Mouse (Mus musculus) neural tube, embryonic 13.5 days (tissue): ENCODE results near the gene Dip2b. TPM values are rescaled to one million over a fixed set of nuclear protein-coding genes. Genes with fewer than 3 reads are reported as not detected.

Source experiments
- ATAC-seq: fragments of 200-750 bp; cut with Nextera tagmentation; 2 replicates; pipeline ENCODE4 v1.8.0; 2017; ENCODE audit warnings: low read depth, mild to moderate bottlenecking, moderate TSS enrichment, moderate library complexity
- H3K27ac ChIP-seq: fragments of 300-500 bp; sonication (generic); replicated peaks from 2 replicates; pipeline ENCODE4 v1.5.1; 2015; ENCODE audit warnings: moderate library complexity, mild to moderate bottlenecking, inconsistent platforms
- H3K27me3 ChIP-seq: fragments of 300-500 bp; sonication (generic); 2 replicates; pipeline ENCODE4 v1.6.1; 2015; ENCODE audit warnings: mild to moderate bottlenecking, inconsistent platforms
- H3K36me3 ChIP-seq: fragments of 300-500 bp; sonication (generic); 2 replicates; pipeline ENCODE4 v1.6.1; 2015; ENCODE audit warnings: mild to moderate bottlenecking, inconsistent platforms
- H3K4me1 ChIP-seq: fragments of 300-500 bp; sonication (generic); replicated peaks from 2 replicates; pipeline ENCODE4 v1.6.1; 2015; ENCODE audit warnings: inconsistent platforms
- H3K4me2 ChIP-seq: fragments of 300-500 bp; sonication (generic); 2 replicates; pipeline ENCODE4 v1.6.1; 2015; ENCODE audit warnings: inconsistent platforms, mild to moderate bottlenecking, moderate library complexity
- H3K4me3 ChIP-seq: fragments of 300-500 bp; sonication (generic); 2 replicates; pipeline ENCODE4 v1.5.1; 2015; ENCODE audit warnings: mild to moderate bottlenecking, inconsistent platforms
- H3K9ac ChIP-seq: fragments of 300-500 bp; sonication (generic); 2 replicates; pipeline ENCODE4 v1.6.1; 2015; ENCODE audit warnings: moderate library complexity, mild to moderate bottlenecking, inconsistent platforms
- H3K9me3 ChIP-seq: fragments of 300-500 bp; sonication (generic); 2 replicates; pipeline ENCODE4 v1.6.1; 2016; ENCODE audit warnings: inconsistent platforms
- WGBS: fragments of 180-500 bp; shearing (Covaris S2); methylation state at CpG from one replicate; pipeline ENCODE4 v1.1.7; 2015; 5-methylcytosine and 5-hydroxymethylcytosine counted together
- polyA plus RNA-seq: library from polyadenylated mRNA; unstranded; fragments of >200 nt; fragmentation: Nextera tagmentation; extraction: Ambion mirVana; gene quantifications from 2 replicates; pipeline ENCODE4 v1.2.1, GENCODE M21; 2015

Dip2b gene
- polyA plus RNA-seq, 1 experiment from 2014 or later = 18.5 TPM

- Histone ChIP-seq H3K27me3 (no peaks in the 10 kb centered on the region), H3K27ac (no peak overlapping the region), H3K4me3 (no peak overlapping the region), H3K9ac (no peak overlapping the region), H3K9me3 (no peaks in the 10 kb centered on the region), H3K36me3 (peaks cover 89% of the 10 kb centered on the region), H3K4me1 (no peaks in the 10 kb centered on the region), H3K4me2 (no peak overlapping the region)
- WGBS = 93% methylated on average over 3 of the region's 3 CpGs
- ATAC-seq = no peak
Measured at GRCm38 (mm10) chr15:100177167-100177566, 138.7 kb downstream of the Dip2b start.

GRCm38 (mm10) chr15:100177575-100177974, 139.1 kb downstream of the Dip2b start:
- ATAC-seq = no peak
- no peaks in the 10 kb centered on the region for H3K9me3 ChIP-seq
- H3K4me1 ChIP-seq = no peaks in the 10 kb centered on the region
- peaks cover 89% of the 10 kb centered on the region for H3K36me3 ChIP-seq
- H3K27me3 ChIP-seq = no peaks in the 10 kb centered on the region
- 89% methylated on average over 9 of the region's 9 CpGs for WGBS
- H3K27ac ChIP-seq = no peak overlapping the region
- no peak overlapping the region for H3K9ac ChIP-seq
- no peak overlapping the region for H3K4me3 ChIP-seq
- H3K4me2 ChIP-seq = no peak overlapping the region

GRCm38 (mm10) chr15:100178487-100178886, 140.0 kb downstream of the Dip2b start:
- Histone ChIP-seq H3K27me3 (no peaks in the 10 kb centered on the region), H3K9me3 (no peaks in the 10 kb centered on the region), H3K4me2 (no peak overlapping the region), H3K4me1 (no peaks in the 10 kb centered on the region), H3K9ac (no peak overlapping the region), H3K4me3 (no peak overlapping the region), H3K27ac (no peak overlapping the region), H3K36me3 (peaks cover 87% of the 10 kb centered on the region)
- ATAC-seq = no peak
- 79% methylated on average over 7 of the region's 7 CpGs for WGBS

GRCm38 (mm10) chr15:100179685-100180084, 141.2 kb downstream of the Dip2b start:
- H3K4me1 ChIP-seq = no peaks in the 10 kb centered on the region
- no peak overlapping the region for H3K9ac ChIP-seq
- no peak overlapping the region for H3K27ac ChIP-seq
- ATAC-seq = no peak
- H3K4me3 ChIP-seq = no peak overlapping the region
- no peak overlapping the region for H3K4me2 ChIP-seq
- H3K27me3 ChIP-seq = no peaks in the 10 kb centered on the region
- H3K36me3 ChIP-seq = peaks cover 87% of the 10 kb centered on the region
- 92% methylated on average over 6 of the region's 6 CpGs for WGBS
- H3K9me3 ChIP-seq = no peaks in the 10 kb centered on the region

GRCm38 (mm10) chr15:100180221-100180620, 141.8 kb downstream of the Dip2b start:
- 94% methylated on average over 4 of the region's 4 CpGs for WGBS
- Histone ChIP-seq H3K4me1 (no peaks in the 10 kb centered on the region), H3K9me3 (no peaks in the 10 kb centered on the region), H3K9ac (no peak overlapping the region), H3K4me2 (no peak overlapping the region), H3K36me3 (peaks cover 87% of the 10 kb centered on the region), H3K4me3 (no peak overlapping the region), H3K27ac (no peak overlapping the region), H3K27me3 (no peaks in the 10 kb centered on the region)
- ATAC-seq = no peak

- H3K9me3 ChIP-seq = no peaks in the 10 kb centered on the region
- 87% methylated on average over 10 of the region's 10 CpGs for WGBS
Measured at GRCm38 (mm10) chr15:100181841-100182240, 143.4 kb downstream of the Dip2b start.

GRCm38 (mm10) chr15:100182526-100183280, 144.2 kb downstream of the Dip2b start:
- H3K9ac ChIP-seq = no peak overlapping the region
- no peak overlapping the region for H3K4me3 ChIP-seq
- WGBS = 87% methylated on average over 28 of the region's 28 CpGs
- ATAC-seq = no peak
- H3K27ac ChIP-seq = no peak overlapping the region
- H3K4me2 ChIP-seq = no peak overlapping the region
- H3K4me1 ChIP-seq = no peaks in the 10 kb centered on the region
- peaks cover 93% of the 10 kb centered on the region for H3K36me3 ChIP-seq
- no peaks in the 10 kb centered on the region for H3K27me3 ChIP-seq
- no peaks in the 10 kb centered on the region for H3K9me3 ChIP-seq

More at GRCm38 (mm10) chr15:100181841-100182240, 143.4 kb downstream of the Dip2b start:
- Histone ChIP-seq H3K27ac (no peak overlapping the region), H3K4me1 (no peaks in the 10 kb centered on the region), H3K36me3 (peaks cover 93% of the 10 kb centered on the region), H3K4me3 (no peak overlapping the region), H3K4me2 (no peak overlapping the region), H3K9ac (no peak overlapping the region), H3K27me3 (no peaks in the 10 kb centered on the region)
- ATAC-seq = no peak

- ATAC-seq = no peak
- no peaks in the 10 kb centered on the region for H3K27me3 ChIP-seq
- H3K27ac ChIP-seq = no peak overlapping the region
- H3K9me3 ChIP-seq = no peaks in the 10 kb centered on the region
- peaks cover 92% of the 10 kb centered on the region for H3K36me3 ChIP-seq
- no peak overlapping the region for H3K9ac ChIP-seq
- H3K4me3 ChIP-seq = no peak overlapping the region
- WGBS = 92% methylated on average over 10 of the region's 10 CpGs
- no peak overlapping the region for H3K4me2 ChIP-seq
- H3K4me1 ChIP-seq = no peaks in the 10 kb centered on the region
Measured at GRCm38 (mm10) chr15:100183510-100183909, 145.0 kb downstream of the Dip2b start.

- Histone ChIP-seq H3K4me1 (no peaks in the 10 kb centered on the region), H3K27ac (no peak overlapping the region), H3K4me2 (no peak overlapping the region), H3K9ac (no peak overlapping the region), H3K9me3 (no peaks in the 10 kb centered on the region), H3K4me3 (no peak overlapping the region), H3K27me3 (no peaks in the 10 kb centered on the region), H3K36me3 (peaks cover 95% of the 10 kb centered on the region)
- 85% methylated on average over 5 of the region's 5 CpGs for WGBS
- ATAC-seq = no peak
Measured at GRCm38 (mm10) chr15:100184821-100185496, 146.5 kb downstream of the Dip2b start.

- H3K4me3 ChIP-seq = no peak overlapping the region
- H3K9me3 ChIP-seq = no peaks in the 10 kb centered on the region
- 86% methylated on average over 9 of the region's 9 CpGs for WGBS
Measured at GRCm38 (mm10) chr15:100186234-100186633, 147.8 kb downstream of the Dip2b start.

GRCm38 (mm10) chr15:100186882-100187672, 148.6 kb downstream of the Dip2b start:
- no peaks in the 10 kb centered on the region for H3K9me3 ChIP-seq
- no peak overlapping the region for H3K4me3 ChIP-seq
- no peak overlapping the region for H3K27ac ChIP-seq
- no peaks in the 10 kb centered on the region for H3K27me3 ChIP-seq
- ATAC-seq = no peak
- H3K4me2 ChIP-seq = no peak overlapping the region
- WGBS = 94% methylated on average over 8 of the region's 8 CpGs
- no peak overlapping the region for H3K9ac ChIP-seq
- H3K4me1 ChIP-seq = no peaks in the 10 kb centered on the region
- H3K36me3 ChIP-seq = peaks cover 94% of the 10 kb centered on the region

More at GRCm38 (mm10) chr15:100186234-100186633, 147.8 kb downstream of the Dip2b start:
- H3K27ac ChIP-seq = no peak overlapping the region
- no peaks in the 10 kb centered on the region for H3K27me3 ChIP-seq
- no peak overlapping the region for H3K4me2 ChIP-seq
- ATAC-seq = no peak
- no peak overlapping the region for H3K9ac ChIP-seq
- no peaks in the 10 kb centered on the region for H3K4me1 ChIP-seq
- peaks cover 94% of the 10 kb centered on the region for H3K36me3 ChIP-seq

GRCm38 (mm10) chr15:100188542-100188941, 150.1 kb downstream of the Dip2b start:
- Histone ChIP-seq H3K9ac (no peak overlapping the region), H3K9me3 (no peaks in the 10 kb centered on the region), H3K27ac (no peak overlapping the region), H3K36me3 (peaks cover 96% of the 10 kb centered on the region), H3K27me3 (no peaks in the 10 kb centered on the region), H3K4me1 (no peaks in the 10 kb centered on the region), H3K4me2 (no peak overlapping the region), H3K4me3 (no peak overlapping the region)
- ATAC-seq = no peak
- 92% methylated on average over 5 of the region's 5 CpGs for WGBS
